Mouse (Mus musculus) macrophage (primary cell): ENCODE measurements around the gene Trappc2l. TPM values are rescaled to one million over a fixed set of nuclear protein-coding genes. Genes with fewer than 3 reads are reported as not detected.

ENCODE experiments used
- H3K27ac ChIP-seq: fragments of 350-480 bp; formaldehyde crosslinking; 2 replicates; pipeline ENCODE4 v1.9.0; 2021
- H3K36me3 ChIP-seq: fragments of 350-480 bp; formaldehyde crosslinking; 2 replicates; pipeline ENCODE4 v1.9.0; 2021; ENCODE audit errors: inconsistent target
- H3K4me3 ChIP-seq: fragments of 350-480 bp; formaldehyde crosslinking; 2 replicates; pipeline ENCODE4 v1.9.0; 2021; ENCODE audit errors: inconsistent target
- H3K79me2 ChIP-seq: fragments of 350-480 bp; formaldehyde crosslinking; 2 replicates; pipeline ENCODE4 v1.9.0; 2021; ENCODE audit errors: inconsistent target
- WGBS: methylation state at CpG from one replicate; pipeline ENCODE4 v1.1.7; 2026; ENCODE audit warnings: inconsistent platforms; ENCODE audit not compliant: missing documents; 5-methylcytosine and 5-hydroxymethylcytosine counted together
- polyA plus RNA-seq: library from polyadenylated mRNA; stranded (reverse); fragments of 250-400 nt; gene quantifications from 3 replicates; pipeline ENCODE4 v1.2.4, GENCODE M21; 2018; ENCODE audit warnings: inconsistent platforms

The Trappc2l gene
- polyA plus RNA-seq, 1 experiment from 2014 or later = 54.4 TPM

GRCm38 (mm10) chr8:122644175-122644954, 32.9 kb downstream of the Trappc2l start:
- no peak overlapping the region for H3K27ac ChIP-seq
- H3K4me3 ChIP-seq = no peak overlapping the region
- 93% methylated on average over 6 of the region's 6 CpGs for WGBS
- no peaks in the 10 kb centered on the region for H3K79me2 ChIP-seq
- H3K36me3 ChIP-seq = no peaks in the 10 kb centered on the region

GRCm38 (mm10) chr8:122646337-122646736, 34.9 kb downstream of the Trappc2l start:
- WGBS = 88% methylated on average over 16 of the region's 16 CpGs
- H3K36me3 ChIP-seq = no peaks in the 10 kb centered on the region

GRCm38 (mm10) chr8:122648192-122648970, 36.9 kb downstream of the Trappc2l start:
- no peak overlapping the region for H3K27ac ChIP-seq
- H3K4me3 ChIP-seq = no peak overlapping the region
- H3K79me2 ChIP-seq = no peaks in the 10 kb centered on the region
- no peaks in the 10 kb centered on the region for H3K36me3 ChIP-seq
- 91% methylated on average over 15 of the region's 15 CpGs for WGBS

More at GRCm38 (mm10) chr8:122646337-122646736, 34.9 kb downstream of the Trappc2l start:
- Histone ChIP-seq H3K4me3 (no peak overlapping the region), H3K27ac (no peak overlapping the region), H3K79me2 (no peaks in the 10 kb centered on the region)

- H3K27ac ChIP-seq = no peak overlapping the region
- H3K4me3 ChIP-seq = no peak overlapping the region
- 82% methylated on average over 14 of the region's 16 CpGs for WGBS
These were observed 40.0 kb downstream of the Trappc2l start for GRCm38 (mm10) chr8:122651326-122651921.

GRCm38 (mm10) chr8:122652643-122653042, 41.2 kb downstream of the Trappc2l start:
- 67% methylated on average over 6 of the region's 6 CpGs for WGBS
- Histone ChIP-seq H3K79me2 (no peaks in the 10 kb centered on the region), H3K4me3 (no peak overlapping the region), H3K36me3 (no peaks in the 10 kb centered on the region), H3K27ac (no peak overlapping the region)

More at GRCm38 (mm10) chr8:122651326-122651921, 40.0 kb downstream of the Trappc2l start:
- Histone ChIP-seq H3K79me2 (no peaks in the 10 kb centered on the region), H3K36me3 (no peaks in the 10 kb centered on the region)

GRCm38 (mm10) chr8:122654768-122655167, 43.3 kb downstream of the Trappc2l start:
- Histone ChIP-seq H3K4me3 (no peak overlapping the region), H3K79me2 (no peaks in the 10 kb centered on the region), H3K27ac (no peak overlapping the region), H3K36me3 (no peaks in the 10 kb centered on the region)
- 95% methylated on average over 7 of the region's 7 CpGs for WGBS

GRCm38 (mm10) chr8:122656056-122656999, 44.9 kb downstream of the Trappc2l start:
- Histone ChIP-seq H3K36me3 (no peaks in the 10 kb centered on the region), H3K27ac (no peak overlapping the region), H3K4me3 (no peak overlapping the region), H3K79me2 (no peaks in the 10 kb centered on the region; the same call in 1 of the 2 replicates)
- 80% methylated on average over 13 of the region's 13 CpGs for WGBS

- 89% methylated on average over 10 of the region's 10 CpGs for WGBS
- Histone ChIP-seq H3K79me2 (no peaks in the 10 kb centered on the region; the same call in 1 of the 2 replicates), H3K27ac (no peak overlapping the region), H3K4me3 (no peak overlapping the region), H3K36me3 (no peaks in the 10 kb centered on the region)
These were observed 46.8 kb downstream of the Trappc2l start for GRCm38 (mm10) chr8:122658149-122658806.

- no peak overlapping the region for H3K4me3 ChIP-seq
- 98% methylated on average over 9 of the region's 9 CpGs for WGBS
These were observed 47.3 kb downstream of the Trappc2l start for GRCm38 (mm10) chr8:122658807-122659160.

GRCm38 (mm10) chr8:122660022-122660421, 48.6 kb downstream of the Trappc2l start:
- no peaks in the 10 kb centered on the region; the same call in 1 of the 2 replicates for H3K79me2 ChIP-seq
- 77% methylated on average over 2 of the region's 2 CpGs for WGBS
- no peak overlapping the region for H3K4me3 ChIP-seq
- no peaks in the 10 kb centered on the region for H3K36me3 ChIP-seq
- no peak overlapping the region for H3K27ac ChIP-seq

More at GRCm38 (mm10) chr8:122658807-122659160, 47.3 kb downstream of the Trappc2l start:
- no peaks in the 10 kb centered on the region for H3K36me3 ChIP-seq
- H3K27ac ChIP-seq = no peak overlapping the region
- no peaks in the 10 kb centered on the region; the same call in 1 of the 2 replicates for H3K79me2 ChIP-seq

GRCm38 (mm10) chr8:122661138-122661537, 49.7 kb downstream of the Trappc2l start:
- H3K27ac ChIP-seq = no peak overlapping the region
- H3K79me2 ChIP-seq = no peaks in the 10 kb centered on the region; the same call in 1 of the 2 replicates
- WGBS = 70% methylated on average over 6 of the region's 7 CpGs
- no peaks in the 10 kb centered on the region for H3K36me3 ChIP-seq
- H3K4me3 ChIP-seq = no peak overlapping the region

- H3K4me3 ChIP-seq = no peak overlapping the region
- 100% methylated on average over 2 of the region's 2 CpGs for WGBS
These were observed 50.5 kb downstream of the Trappc2l start for GRCm38 (mm10) chr8:122661894-122662293.

GRCm38 (mm10) chr8:122663106-122663505, 51.7 kb downstream of the Trappc2l start:
- H3K36me3 ChIP-seq = no peaks in the 10 kb centered on the region
- no peak overlapping the region for H3K4me3 ChIP-seq
- no peaks in the 10 kb centered on the region; the same call in 1 of the 2 replicates for H3K79me2 ChIP-seq
- no peak overlapping the region for H3K27ac ChIP-seq
- WGBS = 39% methylated on average over 3 of the region's 3 CpGs

More at GRCm38 (mm10) chr8:122661894-122662293, 50.5 kb downstream of the Trappc2l start:
- Histone ChIP-seq H3K36me3 (no peaks in the 10 kb centered on the region), H3K27ac (no peak overlapping the region), H3K79me2 (no peaks in the 10 kb centered on the region; the same call in 1 of the 2 replicates)
